Mouse (Mus musculus) kidney, adult 10 weeks (tissue): ENCODE measurements around the gene Ctcf. TPM values are rescaled to one million over a fixed set of nuclear protein-coding genes. Genes with fewer than 3 reads are reported as not detected.

Experiments used
- polyA plus RNA-seq: library from polyadenylated mRNA; stranded (reverse); fragments of 350-450 nt; fragmentation: Illumina TruSeq; extraction: RNeasy Lipid Tissue Mini Kit (QIAGEN cat#74804); gene quantifications from one replicate; pipeline ENCODE4 v1.2.3, GENCODE M21; 2014; ENCODE audit warnings: low read depth, low replicate concordance

Gene Ctcf
- 70.9 TPM for polyA plus RNA-seq

DNA sequence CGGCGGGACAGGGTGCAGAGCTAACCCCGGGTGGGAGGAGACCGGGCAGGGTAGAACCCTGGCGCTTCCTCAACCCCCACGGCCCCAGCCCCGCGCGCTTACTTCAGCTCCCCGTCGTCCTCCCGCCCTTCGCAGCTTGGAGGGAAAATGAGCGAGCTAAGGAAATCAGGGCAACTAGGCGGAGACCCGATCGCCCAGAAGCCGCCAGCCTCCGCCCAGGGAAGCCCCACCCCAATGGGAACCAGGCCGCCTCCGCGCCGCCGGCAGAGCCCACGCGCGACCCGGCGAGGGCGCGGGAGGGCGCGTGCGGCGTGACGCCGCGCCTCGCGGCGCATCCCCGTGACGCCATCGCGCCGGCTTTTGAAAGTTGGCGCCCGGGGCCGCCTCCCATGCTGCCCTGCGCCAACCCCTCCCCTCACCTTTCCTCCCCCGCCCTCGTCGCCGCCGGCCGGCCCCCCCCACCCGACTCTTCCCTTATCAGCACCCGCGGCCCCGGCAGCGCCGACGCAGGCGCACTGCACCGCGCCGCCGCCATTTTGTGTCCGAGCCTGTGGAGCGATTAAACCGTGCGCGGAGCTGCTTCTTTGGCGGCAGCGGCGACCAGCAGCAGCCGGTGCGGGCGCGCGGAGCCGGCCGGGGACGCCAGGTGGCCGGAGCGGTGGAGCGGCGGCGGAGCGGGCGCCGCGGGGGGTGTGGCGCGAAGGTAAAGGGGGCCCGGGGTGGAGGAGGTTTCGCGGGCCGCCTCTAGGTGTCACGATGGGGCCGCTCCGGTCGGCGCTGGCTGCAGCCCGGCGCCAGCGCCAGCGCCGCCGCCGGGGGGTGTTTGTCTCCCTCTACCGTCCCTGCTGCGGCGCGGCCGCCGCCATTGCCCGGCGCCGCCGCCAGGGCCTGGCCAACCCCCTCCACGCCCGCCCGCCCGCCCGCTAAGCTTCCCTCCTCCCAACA lies at the start of gene Ctcf:
TSS of gene Ctcf (plus strand) at position 551 of the 945 bp plus-strand sequence.

DNA sequence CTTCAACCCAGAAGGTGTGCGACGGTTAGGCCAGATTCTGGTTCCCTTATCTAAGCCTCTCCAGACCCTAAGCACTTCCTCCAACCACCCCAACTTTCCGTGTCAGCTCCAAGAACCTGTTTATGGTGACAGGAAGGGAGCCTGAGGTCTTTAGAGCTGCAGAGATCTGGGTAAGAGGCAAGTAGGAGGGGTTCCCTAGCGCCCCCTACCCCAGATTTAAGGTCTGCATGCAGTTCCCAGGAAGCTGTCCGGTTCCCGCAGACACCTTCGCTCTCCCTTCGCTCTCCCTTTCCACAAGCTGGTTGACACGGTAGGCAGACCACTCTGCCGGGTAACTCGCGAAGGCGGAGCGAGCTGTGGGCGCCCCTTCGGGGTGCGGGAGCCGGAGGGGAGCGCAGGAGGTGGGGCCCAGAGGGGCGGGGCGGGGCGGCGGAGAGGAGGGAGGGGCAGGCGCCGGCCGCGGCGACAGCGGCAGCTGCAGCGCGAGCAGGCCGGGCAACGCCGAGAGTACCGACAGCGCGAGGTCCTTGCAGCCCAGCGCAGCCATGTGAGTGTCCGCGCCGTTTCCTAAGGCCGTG lies 31.5 kb upstream of the Ctcf start, which contains the start of gene Ripor1:
TSS of gene Ripor1 (plus strand) at position 452 of the 578 bp plus-strand sequence.

DNA sequence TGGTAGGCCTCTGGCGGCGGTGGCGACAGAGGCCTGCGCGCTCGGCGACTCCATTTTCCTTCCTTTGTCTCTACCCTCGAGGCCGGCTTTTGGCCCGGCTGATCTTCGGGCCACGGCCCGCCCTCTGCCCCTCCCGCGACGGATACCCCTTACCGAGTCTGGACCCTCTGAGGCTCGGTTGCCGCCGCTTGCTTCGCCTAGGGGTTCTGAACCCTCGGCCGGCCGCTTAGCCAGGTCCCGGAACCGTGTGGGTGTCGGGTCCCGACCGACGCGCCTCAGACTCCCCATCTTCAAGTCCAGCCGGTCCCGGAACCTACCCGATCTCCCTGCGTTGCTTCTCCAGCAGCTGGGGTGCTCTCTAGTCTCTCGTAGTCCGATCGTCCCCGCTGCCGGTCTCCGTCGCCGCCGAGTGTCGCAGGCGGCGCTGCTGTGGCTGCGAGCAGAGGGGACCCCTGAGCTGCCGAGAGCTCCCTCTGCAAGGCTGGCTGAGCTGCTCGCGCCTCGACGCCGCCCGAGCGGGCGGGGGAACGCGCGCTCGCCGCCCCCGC lies 669 bp downstream of the Ctcf start, which contains the start of gene Agrp:
TSS of gene Agrp (minus strand) at position 431 of the 548 bp plus-strand sequence.

DNA sequence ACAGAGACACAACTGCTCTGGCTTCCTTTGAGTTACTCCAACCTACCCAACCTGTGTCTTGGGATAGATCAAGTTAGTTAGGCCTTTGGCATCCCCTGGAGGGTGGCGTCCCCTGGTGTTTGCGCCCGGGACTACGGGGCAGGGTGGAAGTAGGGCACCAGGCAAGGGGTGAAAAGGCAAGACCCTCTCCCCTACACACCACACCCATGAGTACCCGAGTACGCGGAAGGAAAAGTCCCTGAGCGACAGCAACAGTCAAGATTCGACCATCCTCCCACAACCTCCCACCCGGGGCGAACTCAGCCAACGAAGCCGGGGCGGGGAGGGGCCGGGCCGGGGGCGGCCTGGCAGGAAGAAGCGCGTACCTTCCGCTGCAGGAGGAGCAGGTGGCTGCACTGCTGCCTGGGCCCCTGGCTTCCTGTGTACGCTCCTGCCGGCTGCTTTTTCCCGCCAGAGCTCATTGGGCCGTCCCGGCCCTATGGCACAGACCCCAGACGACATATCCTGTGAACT lies 49.5 kb downstream of the Ctcf start, which contains the start of gene Carmil2:
TSS of gene Carmil2 (plus strand) at position 479 of the 513 bp plus-strand sequence.

DNA sequence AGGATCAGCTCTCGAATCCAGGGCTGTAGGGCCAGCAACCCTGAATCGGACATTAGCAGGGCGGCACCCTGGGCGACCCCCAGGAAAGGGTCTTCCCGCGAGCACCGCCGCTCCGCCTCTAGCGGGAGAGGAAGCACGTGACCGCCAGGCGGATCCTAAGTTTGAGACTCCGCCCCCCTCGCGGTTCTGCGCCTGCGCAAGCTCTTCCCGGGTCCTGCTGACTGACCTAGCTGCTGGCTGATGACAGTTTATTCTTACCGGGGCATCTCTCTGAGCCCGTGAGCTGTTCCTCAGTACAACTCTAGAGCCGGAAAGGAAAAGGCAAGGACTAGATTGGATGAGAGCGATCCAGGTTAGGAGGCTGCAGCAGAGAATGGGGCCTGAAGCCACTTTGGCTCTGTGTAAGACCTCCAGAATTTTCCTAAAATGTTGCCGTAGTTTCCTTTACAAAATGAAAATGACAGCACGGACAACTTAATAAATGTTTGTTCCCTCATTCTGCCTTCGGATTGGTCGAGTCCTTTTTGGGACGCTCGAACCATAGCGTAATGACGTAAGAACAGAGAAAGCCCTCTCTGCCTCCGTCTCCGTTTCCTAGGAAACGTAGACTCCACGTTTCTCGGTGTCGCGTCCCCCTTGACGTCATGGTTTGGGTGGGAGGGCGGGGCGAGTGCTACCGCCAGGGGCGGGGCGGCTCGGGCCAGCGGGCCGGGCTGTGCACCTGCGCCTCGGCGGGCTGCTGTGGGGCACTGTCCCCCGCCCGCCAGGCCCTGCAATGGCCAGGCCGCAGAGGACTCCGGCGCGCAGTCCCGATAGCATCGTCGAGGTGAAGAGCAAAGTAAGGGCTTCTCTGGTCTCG lies 64.8 kb downstream of the Ctcf start, which contains the start of the genes Acd and Pard6a:
TSS of gene Acd (minus strand) at position 137 of the 859 bp plus-strand sequence.
TSS of gene Pard6a (plus strand) at position 183 of the 859 bp plus-strand sequence.

DNA sequence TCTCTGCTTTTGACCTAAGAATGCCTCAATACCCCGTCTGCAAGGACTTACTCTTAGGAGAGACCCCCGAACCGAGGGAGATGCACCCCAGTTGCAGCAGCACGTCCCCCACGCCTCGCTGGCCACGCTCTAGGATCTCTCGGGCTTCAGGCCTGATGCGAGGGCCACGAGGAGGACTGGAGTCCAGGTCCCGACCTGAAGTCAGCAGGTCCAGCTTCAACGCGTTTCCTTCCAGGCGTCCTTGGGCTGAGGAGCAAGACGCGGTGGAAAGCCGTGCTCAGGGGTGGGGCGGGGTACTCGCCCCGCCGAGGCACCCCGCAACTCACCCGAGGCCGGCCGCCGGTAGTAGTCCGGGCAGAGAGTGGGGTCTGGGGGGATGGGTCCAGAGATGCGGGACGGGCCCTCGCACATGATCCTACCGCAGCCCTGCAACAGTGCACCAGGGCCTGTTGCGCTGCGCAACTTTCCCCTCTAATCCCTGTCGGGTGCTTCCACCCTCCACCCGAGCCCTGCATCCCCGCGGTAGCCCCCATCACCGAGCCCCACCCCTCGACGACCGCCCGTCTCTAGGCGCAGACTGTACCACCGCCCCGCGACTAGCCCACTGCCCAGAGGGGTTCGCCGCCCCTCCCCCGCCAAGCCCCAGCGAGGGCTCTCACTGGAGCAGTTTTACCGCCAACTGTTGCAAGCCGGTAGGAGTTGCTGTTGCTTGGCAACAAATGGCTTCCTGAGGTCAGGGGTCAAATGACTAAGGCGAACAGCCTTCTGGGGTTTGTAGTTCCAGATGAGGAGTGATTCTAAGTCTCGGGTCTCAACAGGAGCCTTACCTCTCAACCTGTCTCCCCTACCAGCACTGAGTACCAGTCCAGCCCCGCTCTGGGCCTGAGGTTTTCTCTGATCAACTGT lies 71.4 kb downstream of the Ctcf start, which contains the start of the genes 4933405L10Rik and Enkd1:
TSS of gene 4933405L10Rik (plus strand) at position 158 of the 906 bp plus-strand sequence.
TSS of gene Enkd1 (minus strand) at position 713 of the 906 bp plus-strand sequence.

Other genes starting within 250 kb of the Ctcf start
- gene Kctd19, start 223.1 kb upstream of the Ctcf start, polyA plus RNA-seq: not detected
- not detected for gene Lrrc36, start 223.0 kb upstream of the Ctcf start, polyA plus RNA-seq
- not detected for gene Tppp3, start 165.0 kb upstream of the Ctcf start, polyA plus RNA-seq
- 2.7 TPM for gene Zdhhc1, start 139.7 kb upstream of the Ctcf start, polyA plus RNA-seq
- gene Hsd11b2, start 117.8 kb upstream of the Ctcf start, polyA plus RNA-seq: 39.1 TPM
- 30.4 TPM for gene Atp6v0d1, start 70.5 kb upstream of the Ctcf start, polyA plus RNA-seq
- 0.93 TPM for gene Ripor1, start 31.3 kb upstream of the Ctcf start, polyA plus RNA-seq
- gene Agrp, start 825 bp downstream of the Ctcf start, polyA plus RNA-seq: not detected
- gene Carmil2, start 49.7 kb downstream of the Ctcf start, polyA plus RNA-seq: not detected
- gene Acd, start 64.5 kb downstream of the Ctcf start, polyA plus RNA-seq: 1.1 TPM
- not detected for gene Pard6a, start 64.6 kb downstream of the Ctcf start, polyA plus RNA-seq
- gene 4933405L10Rik, start 71.1 kb downstream of the Ctcf start, polyA plus RNA-seq: not detected
- gene Enkd1, start 71.6 kb downstream of the Ctcf start, polyA plus RNA-seq: not detected
- gene Gfod2, start 122.1 kb downstream of the Ctcf start, polyA plus RNA-seq: 0.20 TPM
- gene Ranbp10, start 190.8 kb downstream of the Ctcf start, polyA plus RNA-seq: 4.1 TPM
- gene Tsnaxip1, start 191.2 kb downstream of the Ctcf start, polyA plus RNA-seq: not detected
- 0.69 TPM for gene Cenpt, start 216.7 kb downstream of the Ctcf start, polyA plus RNA-seq
- gene Thap11, start 218.6 kb downstream of the Ctcf start, polyA plus RNA-seq: 11.1 TPM
- gene Nutf2, start 224.0 kb downstream of the Ctcf start, polyA plus RNA-seq: 55.0 TPM
- 2.0 TPM for gene Edc4, start 244.3 kb downstream of the Ctcf start, polyA plus RNA-seq